Mouse (Mus musculus) megakaryocyte progenitor cell, adult 5-6 weeks (primary cell): ENCODE measurements around the gene Gpr150. TPM values are rescaled to one million over a fixed set of nuclear protein-coding genes. Genes with fewer than 3 reads are reported as not detected.

Experiments
- ATAC-seq: replicated peaks from 2 replicates; pipeline ENCODE4 v1.8.0; 2016; ENCODE audit warnings: mild to moderate bottlenecking, moderate TSS enrichment, inconsistent platforms; ENCODE audit not compliant: poor library complexity
- total RNA-seq, 2 experiments: library from RNA; stranded (forward) in 1 of 2; stranded (reverse) in 1 of 2; fragments of 157-497, 149-512 nt in 1 of 2; fragments of 200-1000 nt in 1 of 2; gene quantifications; 2 replicates each; pipeline versions ENCODE4 v1.2.3 to v1.2.4; 2015 to 2017

The Gpr150 gene
- total RNA-seq (2015) (0.52 and 0.90 TPM in 2 replicates), total RNA-seq (2017) (0.14 and 0.50 TPM in 2 replicates)

GRCm38 (mm10) chr13:76056896-76057266 lies at the start of gene Gpr150:
Gene Gpr150 (minus strand): TSS chr13:76056996.
- no peak for ATAC-seq

GRCm38 (mm10) chr13:76101989-76102388 lies 45.2 kb upstream of the Gpr150 start:
- no peak for ATAC-seq

- peak; percentile 84 for ATAC-seq
Measured at GRCm38 (mm10) chr13:76098493-76099303, 41.9 kb upstream of the Gpr150 start, which contains the start of the genes Arsk and Ttc37. Gene Arsk (minus strand): TSS chr13:76098660. Gene Ttc37 (plus strand): TSS chr13:76098734.

DNA sequence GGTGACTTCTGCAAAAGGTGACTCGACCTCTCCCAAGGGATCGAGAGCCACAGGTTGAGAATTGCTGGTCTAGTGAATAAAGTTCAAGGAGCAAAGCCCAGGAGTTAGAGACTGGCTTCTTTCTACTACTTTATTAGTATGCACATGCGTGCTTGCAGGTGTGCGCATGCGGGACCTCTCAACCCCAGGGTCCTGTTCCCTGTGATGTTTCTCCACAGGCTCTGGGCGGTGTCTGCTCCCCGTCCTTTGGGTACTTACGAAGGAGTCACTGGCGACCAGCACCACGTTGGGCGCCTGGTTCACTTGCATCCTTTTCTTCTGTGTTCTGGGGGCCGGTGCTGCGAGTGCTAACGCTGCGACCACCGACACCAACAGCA lies 41.3 kb upstream of the Gpr150 start:
- ATAC-seq: peak; percentile 77

DNA sequence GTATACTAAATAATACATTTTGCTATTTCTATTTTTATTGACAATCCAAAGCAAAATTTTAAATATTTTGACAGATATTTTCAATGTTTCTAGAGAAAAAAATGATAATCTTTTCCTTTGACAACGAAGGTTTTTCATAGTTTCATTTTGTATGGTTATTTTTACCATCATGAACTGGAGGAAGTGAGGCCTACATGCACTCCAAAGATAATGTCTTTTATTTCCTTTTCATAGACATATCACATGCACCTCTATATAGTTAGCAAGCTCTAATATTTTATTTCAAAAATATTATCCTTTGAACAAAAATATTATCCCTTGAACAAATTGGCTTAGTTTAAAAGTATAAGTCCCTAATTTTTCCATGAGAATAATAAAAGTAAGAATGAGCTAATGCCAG lies 17.5 kb upstream of the Gpr150 start:
- ATAC-seq: 0 out of 2 replicates have a peak, but pooled peaks have one; percentile 39

DNA sequence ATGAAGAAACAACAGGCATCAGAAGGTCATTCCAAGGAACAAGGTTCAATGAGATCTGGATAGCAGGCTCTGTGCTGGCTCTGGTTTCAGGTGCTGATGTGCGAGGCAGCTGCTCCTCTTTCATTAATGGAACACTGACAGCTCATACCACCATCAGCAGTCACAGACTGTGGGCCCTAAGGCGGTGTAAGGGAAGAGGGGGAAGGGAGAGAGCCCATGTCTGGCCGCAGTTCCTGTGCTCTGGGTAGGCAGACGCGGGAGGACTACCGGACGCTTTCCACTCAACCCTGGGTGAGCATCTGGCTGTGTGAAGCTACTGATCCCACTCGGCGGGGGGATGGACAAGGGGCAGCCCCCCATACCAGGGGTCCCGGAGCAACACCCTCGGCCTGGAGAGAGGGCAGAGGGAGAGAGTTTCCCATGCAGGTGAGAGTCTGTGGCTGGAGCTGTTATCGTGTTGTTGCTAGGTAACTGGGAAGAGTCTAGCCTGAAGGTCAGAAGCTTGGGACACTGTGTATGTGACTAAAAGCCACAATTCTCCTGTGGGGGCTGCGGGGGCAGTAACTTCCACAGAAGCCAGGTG lies 7.7 kb upstream of the Gpr150 start:
- ATAC-seq: no peak

GRCm38 (mm10) chr13:76063548-76063947 lies 6.8 kb upstream of the Gpr150 start:
- ATAC-seq: peak; percentile 54

- peak; percentile 63; the same call in 1 of the 2 replicates for ATAC-seq
Measured at GRCm38 (mm10) chr13:76062569-76062968, 5.8 kb upstream of the Gpr150 start.

- ATAC-seq: no peak
Measured at GRCm38 (mm10) chr13:76062126-76062525, 5.3 kb upstream of the Gpr150 start.

- ATAC-seq: no peak
Measured at GRCm38 (mm10) chr13:76059591-76059990, 2.8 kb upstream of the Gpr150 start.

DNA sequence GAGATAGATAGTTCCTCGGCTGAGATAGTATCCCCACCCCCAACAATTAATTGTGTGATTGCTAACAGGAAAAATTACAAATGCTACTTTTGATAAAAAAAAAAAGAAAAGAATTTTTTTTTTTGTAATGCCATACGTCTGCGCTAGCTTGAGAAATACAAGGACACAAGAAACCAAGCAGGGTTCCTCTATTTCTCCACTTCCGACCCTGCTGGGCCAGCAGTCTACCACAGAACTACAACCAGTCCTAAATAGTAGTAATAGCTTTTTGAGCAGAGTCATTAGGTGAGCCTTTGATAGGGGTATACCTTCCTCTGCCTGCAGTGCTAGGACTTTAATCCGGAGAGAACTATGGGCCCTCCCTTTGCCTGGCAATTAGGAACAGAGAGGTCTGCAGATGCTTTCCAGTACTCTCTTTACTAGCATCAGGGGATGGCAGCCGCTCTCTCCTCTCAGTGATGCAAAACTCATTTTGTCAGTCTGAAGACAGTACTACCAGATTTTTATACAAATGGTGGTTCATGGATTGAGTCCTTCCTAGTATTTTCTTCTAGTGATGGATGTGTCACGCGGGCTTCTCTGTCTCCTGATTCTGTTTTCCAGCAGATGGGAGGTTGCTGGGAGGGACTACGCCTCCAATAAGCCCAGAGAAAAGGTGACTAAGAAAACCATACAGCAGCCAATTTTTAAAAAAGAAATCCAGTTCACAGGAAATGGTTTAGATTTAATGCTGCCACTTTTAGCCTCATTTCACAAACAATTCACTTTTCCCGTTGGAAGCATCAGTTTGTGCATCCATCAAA lies 672 bp upstream of the Gpr150 start:
- ATAC-seq: peak; percentile 26

GRCm38 (mm10) chr13:76056261-76056724 lies 503 bp downstream of the Gpr150 start:
- ATAC-seq: peak; percentile 82

- peak; percentile 58 for ATAC-seq
Measured at GRCm38 (mm10) chr13:76055391-76056232, 1.2 kb downstream of the Gpr150 start.

GRCm38 (mm10) chr13:76044971-76045370 lies 11.8 kb downstream of the Gpr150 start:
- peak; percentile 48; the same call in 1 of the 2 replicates for ATAC-seq

DNA sequence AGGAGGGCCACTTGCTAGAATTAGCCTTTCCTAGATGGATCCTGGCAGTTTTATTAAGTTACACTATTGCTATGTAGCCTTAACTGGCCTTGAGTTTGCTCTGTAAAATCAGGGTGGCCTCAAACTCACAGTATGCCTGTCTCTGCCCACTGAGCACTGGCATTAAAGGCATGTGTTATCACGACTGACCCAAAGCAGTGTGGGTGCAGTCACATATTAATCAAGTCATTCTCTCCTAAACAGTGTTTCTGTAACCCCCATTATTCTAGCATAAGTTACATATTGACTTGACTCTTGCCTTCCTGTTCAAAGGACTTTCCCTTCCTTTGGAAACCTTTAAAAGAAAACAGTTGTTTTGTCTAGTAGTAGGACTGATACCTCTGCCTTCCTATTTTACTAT lies 14.3 kb downstream of the Gpr150 start:
- no peak for ATAC-seq

DNA sequence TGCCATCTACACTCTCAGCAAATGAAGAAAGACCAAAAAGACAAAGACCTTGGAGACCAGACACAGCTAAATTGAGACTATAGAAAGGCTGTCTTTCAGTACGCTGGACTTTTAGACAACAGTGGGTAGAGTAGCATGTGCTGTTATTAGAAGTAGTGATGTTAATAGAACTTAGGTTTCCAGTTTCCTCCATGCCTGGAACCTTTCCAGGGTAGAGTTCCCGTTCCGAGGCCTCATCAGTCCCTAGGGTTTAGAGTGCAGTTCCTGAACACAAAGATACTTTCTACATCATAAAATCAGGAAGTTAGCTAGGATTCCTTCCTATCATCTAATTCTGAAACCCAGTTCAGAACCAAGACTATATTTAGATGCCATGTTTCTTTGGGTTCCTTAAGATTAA lies 32.2 kb downstream of the Gpr150 start:
- no peak for ATAC-seq

- ATAC-seq: no peak
Measured at GRCm38 (mm10) chr13:76021782-76022181, 35.0 kb downstream of the Gpr150 start.

DNA sequence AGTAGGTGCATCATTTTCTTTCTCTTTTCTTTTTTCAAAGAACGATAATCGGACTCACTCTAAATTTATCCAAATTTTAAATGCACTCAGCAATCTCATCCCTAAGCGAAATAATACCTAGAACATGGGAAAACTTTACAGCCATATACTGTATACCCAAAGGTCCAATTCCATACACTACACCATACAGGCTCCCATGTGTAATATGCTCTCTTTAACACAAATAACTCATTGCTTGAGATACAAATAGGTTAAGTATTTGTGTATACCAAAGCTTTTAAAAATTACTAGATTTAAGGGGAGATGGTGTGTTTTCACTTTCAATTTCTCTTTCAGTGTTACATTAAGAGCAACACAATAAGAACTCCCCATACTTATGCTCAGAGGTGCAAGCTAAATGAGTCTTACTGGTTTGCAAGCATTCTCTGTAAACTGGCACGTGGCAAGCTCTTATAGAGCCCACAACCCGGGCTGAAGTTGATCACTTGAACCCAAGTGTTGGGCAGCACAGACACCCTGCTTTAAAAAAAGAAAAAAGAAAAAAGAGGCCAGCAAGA lies 37.9 kb downstream of the Gpr150 start:
- ATAC-seq: 0 out of 2 replicates have a peak, but pooled peaks have one; percentile 0

DNA sequence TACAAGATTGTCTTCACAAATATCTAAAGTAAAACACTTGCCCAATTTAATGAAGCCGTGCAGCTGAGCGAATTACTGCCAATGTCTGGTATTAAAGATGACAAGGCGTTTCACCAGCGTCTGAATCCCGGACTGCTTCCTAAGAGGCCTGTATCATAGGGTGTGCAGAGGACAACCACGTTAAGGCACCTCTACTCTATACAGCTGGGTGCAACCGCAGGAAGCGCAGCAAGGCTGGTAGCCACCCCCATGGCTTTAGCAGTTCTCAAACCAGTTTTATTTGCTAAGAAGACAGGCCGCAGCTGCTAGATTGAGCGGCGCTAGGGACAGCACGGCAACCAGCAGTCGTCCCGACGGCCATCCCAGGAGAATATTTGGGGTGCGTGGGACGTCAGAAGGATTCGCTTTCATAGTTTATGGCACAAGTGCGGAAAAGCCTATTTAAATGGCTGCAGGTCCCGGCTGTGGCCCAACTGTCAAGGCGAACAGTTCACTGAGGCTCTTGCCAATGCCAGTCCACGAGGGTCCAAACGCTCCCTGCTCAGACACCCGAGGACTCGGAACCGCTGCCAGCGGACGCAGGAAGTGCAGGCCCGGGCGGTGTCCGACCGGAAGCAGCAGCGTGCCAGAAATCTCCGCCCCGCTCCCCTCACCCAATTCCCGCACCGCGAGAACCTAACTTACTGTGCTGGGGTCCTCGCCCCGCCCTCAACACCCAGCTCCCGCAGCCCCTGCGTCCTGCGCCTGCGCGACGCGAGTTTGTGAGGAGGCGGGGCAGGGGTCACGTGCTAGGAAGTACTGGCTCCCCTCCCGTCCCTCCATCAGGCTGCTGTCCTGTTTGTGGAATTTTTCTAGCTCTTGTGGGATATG lies 38.6 kb downstream of the Gpr150 start, which contains the start of gene Rfesd:
Gene Rfesd, minus strand, starts transcription at position 746 of the 870 bp plus-strand sequence.
- peak; percentile 89 for ATAC-seq
